Mouse (Mus musculus): ENCODE measurements around the gene Noc3l. TPM values are rescaled to one million over a fixed set of nuclear protein-coding genes. Genes with fewer than 3 reads are reported as not detected.

Gene Noc3l
- total RNA-seq, 2 experiments from 2014 or later: 13.4 to 14.6 TPM

DNA sequence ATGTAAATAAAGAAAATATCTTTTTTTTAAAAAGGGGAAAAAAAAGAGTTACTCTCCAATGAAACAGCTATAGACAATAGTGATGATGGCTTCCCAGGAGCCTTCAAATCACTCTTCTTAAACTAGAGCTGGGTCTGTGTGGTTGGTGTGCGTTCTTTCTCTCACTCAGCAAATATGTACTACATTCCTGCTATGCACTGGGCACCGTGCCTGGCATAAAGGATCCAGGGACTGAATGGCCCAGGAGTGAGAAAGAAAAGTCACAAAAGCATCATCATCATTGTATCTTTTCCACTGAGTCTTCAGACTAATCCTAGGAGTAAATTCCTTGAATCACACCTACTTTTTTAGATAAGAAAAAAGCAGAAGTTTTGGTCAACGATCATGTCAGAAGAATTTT, 61.9 kb downstream of the Noc3l start:
- Histone ChIP-seq H3K4me3 (no peak overlapping the region), H3K27ac (no peak overlapping the region)
- no peak for DNase-seq (ENCODE audit: extremely low spot score in 1 of 2, low spot score in 2 of 2)
- no peak for TF ChIP-seq CTCF (IDR thresholded peaks at IDR 0.05)
- intact Hi-C loops (cut with DNase I): no loop called here

DNA sequence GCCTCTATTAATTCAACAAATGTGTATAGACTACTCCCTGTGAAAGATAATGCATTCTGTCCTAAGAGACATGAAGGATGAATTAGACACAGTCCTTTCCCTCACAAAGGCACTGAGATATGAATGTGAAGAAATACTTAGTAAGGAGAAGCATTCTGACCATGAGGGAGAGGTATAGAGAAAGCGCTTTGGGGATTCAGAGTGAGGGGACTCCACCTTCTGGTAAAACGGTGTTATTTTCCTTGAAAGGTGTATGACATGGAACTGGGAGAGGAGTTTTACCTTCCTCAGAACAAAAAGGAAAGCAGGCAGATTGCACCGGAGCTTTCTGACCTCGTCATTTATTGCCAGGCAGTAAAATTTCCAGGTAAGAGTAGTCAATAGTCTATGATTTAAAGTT, 68.8 kb downstream of the Noc3l start:
- intact Hi-C loops (cut with DNase I): no loop called here
- peak; percentile 24 for TF ChIP-seq CTCF (IDR thresholded peaks at IDR 0.05)
- Histone ChIP-seq H3K27ac (no peak overlapping the region), H3K4me3 (no peak overlapping the region)
- DNase-seq (ENCODE audit: extremely low spot score in 1 of 2, low spot score in 2 of 2): no peak

DNA sequence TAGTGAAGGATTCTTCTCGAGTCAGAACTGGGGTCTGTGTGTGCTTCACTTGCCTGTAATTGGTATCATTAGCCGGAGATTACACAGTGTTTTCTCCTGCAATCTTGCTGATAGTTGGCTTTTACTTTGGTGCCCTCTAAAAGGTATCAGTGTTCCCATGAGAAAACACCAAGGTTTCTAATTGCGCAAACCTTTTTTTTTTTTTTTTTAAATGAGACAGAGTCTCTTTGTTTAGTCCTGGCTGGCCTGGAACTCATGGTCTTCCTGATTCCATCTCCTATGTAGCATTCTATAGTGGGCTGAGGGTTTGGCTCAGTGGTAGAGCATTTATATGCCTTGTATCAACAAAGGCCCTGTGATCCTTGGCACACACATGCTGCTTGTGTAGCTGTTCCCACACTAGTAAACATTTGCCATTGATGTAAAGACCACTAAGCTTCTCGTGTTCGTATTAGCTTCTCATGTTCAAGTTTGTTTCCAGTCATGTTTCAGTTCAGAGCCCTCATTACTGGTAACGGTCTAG, 72.5 kb downstream of the Noc3l start:
- Histone ChIP-seq H3K27ac (no peak overlapping the region), H3K4me3 (no peak overlapping the region)
- no peak for DNase-seq (ENCODE audit: extremely low spot score in 1 of 2, low spot score in 2 of 2)
- no peak for TF ChIP-seq CTCF (IDR thresholded peaks at IDR 0.05)
- intact Hi-C loops (cut with DNase I): no loop called here

DNA sequence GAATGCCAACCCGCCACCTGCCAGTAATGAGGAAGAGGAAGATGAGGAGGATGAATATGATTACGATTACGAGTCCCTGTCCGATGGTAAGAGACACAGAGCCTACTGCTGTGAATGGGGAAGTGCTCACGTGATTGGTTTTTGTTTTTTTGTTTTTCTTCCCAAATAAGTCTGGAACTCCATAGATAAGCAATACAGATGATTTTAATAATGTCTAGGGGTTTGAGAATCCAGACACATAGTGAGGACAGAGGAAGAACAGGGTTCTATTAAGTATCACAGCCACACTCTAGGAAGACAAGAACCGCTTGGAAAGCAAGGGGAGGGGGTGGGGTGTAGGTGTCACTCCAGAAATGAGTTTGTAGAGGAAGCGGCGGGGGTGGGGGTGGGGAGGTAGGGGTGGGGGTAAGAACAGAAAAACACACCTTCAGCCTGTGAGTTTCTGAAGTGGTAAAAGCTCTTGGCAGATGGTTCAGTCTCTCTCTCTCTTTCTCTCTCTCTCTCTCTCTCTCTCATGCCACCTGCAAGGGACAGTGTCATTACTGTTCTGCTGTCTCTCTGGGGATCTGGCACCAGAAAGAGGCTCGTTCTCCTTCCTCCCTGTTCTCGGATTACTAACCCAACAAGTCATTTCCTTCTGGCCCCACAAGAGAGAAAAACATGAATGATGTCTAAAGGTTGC, 73.1 kb downstream of the Noc3l start:
- Histone ChIP-seq H3K4me3 (no peak overlapping the region), H3K27ac (no peak overlapping the region)
- DNase-seq (ENCODE audit: extremely low spot score in 1 of 2, low spot score in 2 of 2): no peak
- TF ChIP-seq CTCF (IDR thresholded peaks at IDR 0.05): no peak
- intact Hi-C loops (cut with DNase I): no loop called here

DNA sequence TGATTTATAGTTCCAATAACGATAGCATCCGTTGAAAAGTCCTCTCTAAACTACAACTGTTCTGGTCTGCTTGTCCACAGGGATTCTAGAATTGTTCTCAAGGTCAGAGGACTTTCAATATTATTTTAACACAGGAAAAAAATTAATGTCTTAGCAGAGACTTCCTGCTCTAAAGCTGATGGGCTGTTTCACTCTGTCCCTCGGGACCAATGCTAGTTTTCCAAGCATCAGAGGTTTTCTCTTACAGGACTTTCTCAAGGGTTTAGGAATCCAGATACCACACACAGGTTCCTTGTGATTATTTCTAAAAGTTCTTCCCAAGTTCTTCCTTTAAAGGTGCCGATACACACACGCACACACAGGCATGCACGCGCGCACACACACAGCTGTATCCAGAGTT, 74.5 kb downstream of the Noc3l start:
- intact Hi-C loops (cut with DNase I): no loop called here
- no peak overlapping the region for H3K4me3 ChIP-seq

More for the DNA sequence above, 74.5 kb downstream of the Noc3l start:
- H3K27ac ChIP-seq: no peak overlapping the region
- no peak for TF ChIP-seq CTCF (IDR thresholded peaks at IDR 0.05)
- no peak for DNase-seq (ENCODE audit: extremely low spot score in 1 of 2, low spot score in 2 of 2)

Other genes starting within 250 kb of the Noc3l start
- gene Tbc1d12, start 17.3 kb upstream of the Noc3l start, total RNA-seq (2021): 10 to 100 TPM; 11.6 to 13.3 TPM
- gene Hells, start 111.7 kb upstream of the Noc3l start, total RNA-seq (2021): 1 to 10 TPM; 4.7 to 5.3 TPM
- under 1 TPM; 0.16 to 0.40 TPM for gene Cyp2c55, start 187.8 kb upstream of the Noc3l start, total RNA-seq (2021)
- gene Cyp2c65, start 241.8 kb upstream of the Noc3l start, total RNA-seq (2021): under 1 TPM in 1 of 2 experiments, not detected in 1; 0.35 TPM

Data from left cerebral cortex, adult 2 months (tissue).